Mouse (Mus musculus) liver, embryonic 15.5 days (tissue): Measurements from ENCODE around the gene Klhl24. TPM values are rescaled to one million over a fixed set of nuclear protein-coding genes. Genes with fewer than 3 reads are reported as not detected.

Experiments used
- ATAC-seq: fragments of 200-750 bp; cut with Nextera tagmentation; 2 replicates; pipeline ENCODE4 v1.8.0; 2017; ENCODE audit warnings: moderate number of reproducible peaks, mild to moderate bottlenecking, moderate library complexity; ENCODE audit not compliant: insufficient read depth
- H3K27ac ChIP-seq: fragments of 300-500 bp; sonication (generic); replicated peaks from 2 replicates; pipeline ENCODE4 v1.5.1; 2015; ENCODE audit warnings: mild to moderate bottlenecking, inconsistent platforms
- H3K27me3 ChIP-seq: fragments of 300-500 bp; sonication (generic); 2 replicates; pipeline ENCODE4 v1.6.1; 2015; ENCODE audit warnings: mild to moderate bottlenecking, inconsistent platforms
- H3K36me3 ChIP-seq: fragments of 300-500 bp; sonication (generic); replicated peaks from 2 replicates; pipeline ENCODE4 v1.6.1; 2015; ENCODE audit warnings: moderate library complexity, mild to moderate bottlenecking, inconsistent platforms
- H3K4me1 ChIP-seq: fragments of 300-500 bp; sonication (generic); replicated peaks from 2 replicates; pipeline ENCODE4 v1.6.1; 2015; ENCODE audit warnings: inconsistent platforms
- H3K4me2 ChIP-seq: fragments of 300-500 bp; sonication (generic); 2 replicates; pipeline ENCODE4 v1.6.1; 2015; ENCODE audit warnings: moderate library complexity, mild to moderate bottlenecking, inconsistent platforms
- H3K4me3 ChIP-seq: fragments of 300-500 bp; sonication (generic); replicated peaks from 2 replicates; pipeline ENCODE4 v1.5.1; 2015; ENCODE audit warnings: mild to moderate bottlenecking, inconsistent platforms
- H3K9ac ChIP-seq: fragments of 300-500 bp; sonication (generic); 2 replicates; pipeline ENCODE4 v1.6.1; 2015; ENCODE audit warnings: moderate library complexity, mild to moderate bottlenecking, inconsistent platforms
- H3K9me3 ChIP-seq: fragments of 300-500 bp; sonication (generic); replicated peaks from 2 replicates; pipeline ENCODE4 v1.6.1; 2016; ENCODE audit warnings: inconsistent platforms
- WGBS: fragments of 180-500 bp; shearing (Covaris S2); methylation state at CpG from one replicate; pipeline ENCODE4 v1.1.7; 2015; ENCODE audit warnings: mixed read lengths; ENCODE audit not compliant: insufficient replicate concordance; 5-methylcytosine and 5-hydroxymethylcytosine counted together
- polyA plus RNA-seq: library from polyadenylated mRNA; unstranded; fragments of >200 nt; fragmentation: Nextera tagmentation; extraction: Ambion mirVana; gene quantifications from 2 replicates; pipeline ENCODE4 v1.2.1, GENCODE M21; 2015

Klhl24 gene
- polyA plus RNA-seq: 5.5 and 6.2 TPM in 2 replicates

- H3K4me2 ChIP-seq: peak within 1 kb of the TSS; percentile 94
- H3K27me3 ChIP-seq: no peaks in the 10 kb centered on the region
- WGBS: under 1% methylated on average over 29 of the region's 29 CpGs
- H3K4me1 ChIP-seq: peaks cover 13% of the 10 kb centered on the region
- ATAC-seq: peak; percentile 86
- peak within 1 kb of the TSS; percentile 92 for H3K27ac ChIP-seq
- H3K9me3 ChIP-seq: no peaks in the 10 kb centered on the region
- peak within 1 kb of the TSS; percentile 92 for H3K4me3 ChIP-seq
- no peaks in the 10 kb centered on the region for H3K36me3 ChIP-seq
- H3K9ac ChIP-seq: peak within 1 kb of the TSS; percentile 83
Measured at GRCm38 (mm10) chr16:20097069-20097710, at the start of gene Klhl24. Gene Klhl24, plus strand, starts transcription at chr16:20097542.

GRCm38 (mm10) chr16:20052655-20053054, 44.7 kb upstream of the Klhl24 start:
- no peak overlapping the region for H3K27ac ChIP-seq
- 61% methylated on average over 3 of the region's 3 CpGs for WGBS
- no peak overlapping the region for H3K4me3 ChIP-seq
- H3K9ac ChIP-seq: no peak overlapping the region
- no peaks in the 10 kb centered on the region for H3K27me3 ChIP-seq
- no peak overlapping the region for H3K4me2 ChIP-seq
- H3K9me3 ChIP-seq: no peaks in the 10 kb centered on the region
- no peaks in the 10 kb centered on the region for H3K36me3 ChIP-seq
- H3K4me1 ChIP-seq: no peaks in the 10 kb centered on the region
- ATAC-seq: no peak

- Histone ChIP-seq H3K27ac (no peak overlapping the region), H3K4me3 (no peak overlapping the region), H3K4me2 (no peak overlapping the region), H3K9ac (no peak overlapping the region), H3K27me3 (no peaks in the 10 kb centered on the region), H3K9me3 (no peaks in the 10 kb centered on the region), H3K4me1 (no peaks in the 10 kb centered on the region), H3K36me3 (no peaks in the 10 kb centered on the region)
- WGBS: 84% methylated on average over 1 of the region's 1 CpGs
- no peak for ATAC-seq
Measured at GRCm38 (mm10) chr16:20072770-20073169, 24.6 kb upstream of the Klhl24 start.

- Histone ChIP-seq H3K9ac (no peak overlapping the region), H3K4me1 (no peaks in the 10 kb centered on the region), H3K4me3 (no peak overlapping the region), H3K27me3 (no peaks in the 10 kb centered on the region), H3K27ac (no peak overlapping the region), H3K36me3 (no peaks in the 10 kb centered on the region), H3K9me3 (no peaks in the 10 kb centered on the region), H3K4me2 (no peak overlapping the region)
- no peak for ATAC-seq
- WGBS: 32% methylated on average over 1 of the region's 1 CpGs
Measured at GRCm38 (mm10) chr16:20076675-20077074, 20.7 kb upstream of the Klhl24 start.

- H3K4me3 ChIP-seq: no peak overlapping the region
- no peak overlapping the region for H3K27ac ChIP-seq
- H3K4me1 ChIP-seq: no peaks in the 10 kb centered on the region
- H3K27me3 ChIP-seq: no peaks in the 10 kb centered on the region
- ATAC-seq: no peak
- WGBS: 54% methylated on average over 3 of the region's 3 CpGs
- H3K4me2 ChIP-seq: no peak overlapping the region
- no peaks in the 10 kb centered on the region for H3K9me3 ChIP-seq
- H3K36me3 ChIP-seq: no peaks in the 10 kb centered on the region
- H3K9ac ChIP-seq: no peak overlapping the region
Measured at GRCm38 (mm10) chr16:20080271-20080670, 17.1 kb upstream of the Klhl24 start.

GRCm38 (mm10) chr16:20084623-20085022, 12.7 kb upstream of the Klhl24 start:
- no peak for ATAC-seq
- Histone ChIP-seq H3K4me3 (no peak overlapping the region), H3K27ac (no peak overlapping the region), H3K27me3 (no peaks in the 10 kb centered on the region), H3K9ac (no peak overlapping the region), H3K9me3 (no peaks in the 10 kb centered on the region), H3K4me1 (no peaks in the 10 kb centered on the region), H3K4me2 (no peak overlapping the region), H3K36me3 (no peaks in the 10 kb centered on the region)
- WGBS: 57% methylated on average over 1 of the region's 1 CpGs

- WGBS: 45% methylated on average over 5 of the region's 5 CpGs
- Histone ChIP-seq H3K9me3 (no peaks in the 10 kb centered on the region), H3K27me3 (no peaks in the 10 kb centered on the region), H3K4me1 (no peaks in the 10 kb centered on the region), H3K9ac (no peak overlapping the region), H3K36me3 (no peaks in the 10 kb centered on the region), H3K27ac (no peak overlapping the region), H3K4me3 (no peak overlapping the region), H3K4me2 (no peak overlapping the region)
- ATAC-seq: no peak
Measured at GRCm38 (mm10) chr16:20085250-20085905, 12.0 kb upstream of the Klhl24 start.

GRCm38 (mm10) chr16:20086976-20087375, 10.4 kb upstream of the Klhl24 start:
- WGBS: 58% methylated on average over 5 of the region's 5 CpGs
- Histone ChIP-seq H3K36me3 (no peaks in the 10 kb centered on the region), H3K4me1 (no peaks in the 10 kb centered on the region), H3K27me3 (no peaks in the 10 kb centered on the region), H3K4me2 (no peak overlapping the region), H3K9me3 (no peaks in the 10 kb centered on the region), H3K27ac (no peak overlapping the region), H3K9ac (no peak overlapping the region), H3K4me3 (no peak overlapping the region)
- no peak for ATAC-seq

- no peak overlapping the region for H3K4me3 ChIP-seq
- 65% methylated on average over 3 of the region's 3 CpGs for WGBS
- no peaks in the 10 kb centered on the region for H3K36me3 ChIP-seq
- H3K27ac ChIP-seq: no peak overlapping the region
- no peaks in the 10 kb centered on the region for H3K4me1 ChIP-seq
- no peaks in the 10 kb centered on the region for H3K9me3 ChIP-seq
- no peak for ATAC-seq
- no peak overlapping the region for H3K4me2 ChIP-seq
- no peaks in the 10 kb centered on the region for H3K27me3 ChIP-seq
- no peak overlapping the region for H3K9ac ChIP-seq
Measured at GRCm38 (mm10) chr16:20089636-20090035, 7.7 kb upstream of the Klhl24 start.

- Histone ChIP-seq H3K9ac (no peak overlapping the region), H3K36me3 (no peaks in the 10 kb centered on the region), H3K4me3 (no peak overlapping the region), H3K9me3 (no peaks in the 10 kb centered on the region), H3K4me1 (no peaks in the 10 kb centered on the region), H3K27me3 (no peaks in the 10 kb centered on the region), H3K27ac (no peak overlapping the region), H3K4me2 (no peak overlapping the region)
- no peak for ATAC-seq
- WGBS: 30% methylated on average over 5 of the region's 5 CpGs
Measured at GRCm38 (mm10) chr16:20090921-20091575, 6.3 kb upstream of the Klhl24 start.

GRCm38 (mm10) chr16:20095966-20096365, 1.4 kb upstream of the Klhl24 start:
- no peaks in the 10 kb centered on the region for H3K27me3 ChIP-seq
- no peak overlapping the region for H3K4me3 ChIP-seq
- H3K27ac ChIP-seq: no peak overlapping the region
- 65% methylated on average over 2 of the region's 2 CpGs for WGBS
- no peaks in the 10 kb centered on the region for H3K9me3 ChIP-seq
- H3K9ac ChIP-seq: no peak overlapping the region
- ATAC-seq: no peak
- H3K4me2 ChIP-seq: no peak overlapping the region
- H3K36me3 ChIP-seq: no peaks in the 10 kb centered on the region
- peaks cover 13% of the 10 kb centered on the region for H3K4me1 ChIP-seq
